Mouse (Mus musculus) midbrain, embryonic 12.5 days (tissue): ENCODE results near the gene Phc3. TPM values are rescaled to one million over a fixed set of nuclear protein-coding genes. Genes with fewer than 3 reads are reported as not detected.

Experiments
- ATAC-seq: fragments of 200-750 bp; cut with Nextera tagmentation; 2 replicates; pipeline ENCODE4 v1.8.0; 2017; ENCODE audit warnings: low read depth, moderate TSS enrichment, moderate library complexity; ENCODE audit not compliant: low FRiP score
- H3K27ac ChIP-seq: fragments of 300-500 bp; sonication (generic); replicated peaks from 2 replicates; pipeline ENCODE4 v1.5.1; 2016; ENCODE audit warnings: mild to moderate bottlenecking
- H3K27me3 ChIP-seq: fragments of 300-500 bp; sonication (generic); 2 replicates; pipeline ENCODE4 v1.6.1; 2016; ENCODE audit warnings: mild to moderate bottlenecking
- H3K36me3 ChIP-seq: fragments of 300-500 bp; sonication (generic); 2 replicates; pipeline ENCODE4 v1.6.1; 2016
- H3K4me1 ChIP-seq: fragments of 300-500 bp; sonication (generic); 2 replicates; pipeline ENCODE4 v1.6.1; 2016
- H3K4me2 ChIP-seq: fragments of 300-500 bp; sonication (generic); replicated peaks from 2 replicates; pipeline ENCODE4 v1.6.1; 2016; ENCODE audit warnings: mild to moderate bottlenecking, moderate library complexity
- H3K4me3 ChIP-seq: fragments of 300-500 bp; sonication (generic); 2 replicates; pipeline ENCODE4 v1.5.1; 2016; ENCODE audit warnings: mild to moderate bottlenecking
- H3K9ac ChIP-seq: fragments of 300-500 bp; sonication (generic); replicated peaks from 2 replicates; pipeline ENCODE4 v1.6.1; 2016; ENCODE audit warnings: mild to moderate bottlenecking, moderate library complexity
- H3K9me3 ChIP-seq: fragments of 300-500 bp; sonication (generic); 2 replicates; pipeline ENCODE4 v1.6.1; 2016; ENCODE audit warnings: mild to moderate bottlenecking
- WGBS: fragments of 180-500 bp; shearing (Covaris S2); methylation state at CpG from one replicate; pipeline ENCODE4 v1.1.7; 2016; 5-methylcytosine and 5-hydroxymethylcytosine counted together
- polyA plus RNA-seq: library from polyadenylated mRNA; unstranded; fragments of >200 nt; fragmentation: Nextera tagmentation; extraction: Ambion mirVana; gene quantifications from 2 replicates; pipeline ENCODE4 v1.2.1, GENCODE M21; 2016

Phc3 gene
- polyA plus RNA-seq: 5.8 and 6.2 TPM in 2 replicates

GRCm38 (mm10) chr3:30969104-30969581 lies at the start of gene Phc3:
TSS of gene Phc3 (minus strand) at chr3:30969415.
- under 1% methylated on average over 34 of the region's 34 CpGs for WGBS
- Histone ChIP-seq H3K4me3 (peak within 1 kb of the TSS; percentile 96), H3K36me3 (peaks cover 16% of the 10 kb centered on the region), H3K9me3 (no peaks in the 10 kb centered on the region), H3K27ac (peak within 1 kb of the TSS; percentile 84), H3K4me1 (peaks cover 8% of the 10 kb centered on the region), H3K9ac (peak within 1 kb of the TSS; percentile 97), H3K4me2 (peak within 1 kb of the TSS; percentile 69), H3K27me3 (no peaks in the 10 kb centered on the region)
- peak; percentile 95 for ATAC-seq

- Histone ChIP-seq H3K27ac (no peak overlapping the region), H3K4me3 (no peak overlapping the region), H3K4me1 (peaks cover 6% of the 10 kb centered on the region; the same call in 1 of the 2 replicates), H3K9me3 (no peaks in the 10 kb centered on the region), H3K36me3 (0 out of 2 replicates have a peak, but pooled peaks cover 8% of the 10 kb centered on the region), H3K27me3 (no peaks in the 10 kb centered on the region), H3K4me2 (no peak overlapping the region), H3K9ac (no peak overlapping the region)
- 41% methylated on average over 4 of the region's 4 CpGs for WGBS
- ATAC-seq: peak; percentile 58; the same call in 1 of the 2 replicates
These were observed 48.4 kb upstream of the Phc3 start for GRCm38 (mm10) chr3:31017652-31018051.

- Histone ChIP-seq H3K27me3 (no peaks in the 10 kb centered on the region), H3K36me3 (0 out of 2 replicates have a peak, but pooled peaks cover 5% of the 10 kb centered on the region), H3K9me3 (no peaks in the 10 kb centered on the region), H3K4me1 (peaks cover 6% of the 10 kb centered on the region; the same call in 1 of the 2 replicates), H3K4me2 (no peak overlapping the region), H3K27ac (no peak overlapping the region), H3K9ac (no peak overlapping the region), H3K4me3 (no peak overlapping the region)
- WGBS: 42% methylated on average over 9 of the region's 9 CpGs
- no peak for ATAC-seq
These were observed 47.5 kb upstream of the Phc3 start for GRCm38 (mm10) chr3:31016594-31017196.

GRCm38 (mm10) chr3:31015682-31016443 lies 46.6 kb upstream of the Phc3 start:
- no peak overlapping the region for H3K27ac ChIP-seq

GRCm38 (mm10) chr3:31014374-31014773 lies 45.2 kb upstream of the Phc3 start:
- no peaks in the 10 kb centered on the region for H3K9me3 ChIP-seq
- no peak overlapping the region for H3K9ac ChIP-seq
- WGBS: 97% methylated on average over 2 of the region's 2 CpGs
- peaks cover 6% of the 10 kb centered on the region; the same call in 1 of the 2 replicates for H3K4me1 ChIP-seq
- no peak overlapping the region for H3K27ac ChIP-seq
- H3K36me3 ChIP-seq: no peaks in the 10 kb centered on the region
- H3K4me3 ChIP-seq: no peak overlapping the region
- H3K4me2 ChIP-seq: no peak overlapping the region
- ATAC-seq: no peak
- no peaks in the 10 kb centered on the region for H3K27me3 ChIP-seq

More at GRCm38 (mm10) chr3:31015682-31016443, 46.6 kb upstream of the Phc3 start:
- no peak for ATAC-seq
- Histone ChIP-seq H3K9ac (no peak overlapping the region), H3K9me3 (no peaks in the 10 kb centered on the region), H3K4me3 (no peak overlapping the region), H3K4me2 (no peak overlapping the region), H3K4me1 (peaks cover 6% of the 10 kb centered on the region; the same call in 1 of the 2 replicates), H3K36me3 (0 out of 2 replicates have a peak, but pooled peaks cover 5% of the 10 kb centered on the region), H3K27me3 (no peaks in the 10 kb centered on the region)
- 76% methylated on average over 10 of the region's 10 CpGs for WGBS

- no peak overlapping the region for H3K4me3 ChIP-seq
- H3K9me3 ChIP-seq: no peaks in the 10 kb centered on the region
- 0 out of 2 replicates have a peak, but pooled peaks cover 5% of the 10 kb centered on the region for H3K27me3 ChIP-seq
- no peak overlapping the region for H3K9ac ChIP-seq
- WGBS: 82% methylated on average over 6 of the region's 6 CpGs
- H3K4me1 ChIP-seq: peaks cover 10% of the 10 kb centered on the region
- no peaks in the 10 kb centered on the region for H3K36me3 ChIP-seq
- no peak for ATAC-seq
- H3K4me2 ChIP-seq: no peak overlapping the region
- H3K27ac ChIP-seq: no peak overlapping the region
These were observed 35.4 kb upstream of the Phc3 start for GRCm38 (mm10) chr3:31004320-31005209.

GRCm38 (mm10) chr3:31001048-31001676 lies 31.9 kb upstream of the Phc3 start:
- H3K27me3 ChIP-seq: peaks cover 5% of the 10 kb centered on the region; the same call in 1 of the 2 replicates
- no peaks in the 10 kb centered on the region for H3K36me3 ChIP-seq
- no peak overlapping the region for H3K4me2 ChIP-seq
- WGBS: 53% methylated on average over 3 of the region's 3 CpGs
- H3K27ac ChIP-seq: no peak overlapping the region
- H3K4me1 ChIP-seq: peaks cover 15% of the 10 kb centered on the region
- no peak overlapping the region for H3K4me3 ChIP-seq
- H3K9me3 ChIP-seq: no peaks in the 10 kb centered on the region
- ATAC-seq: no peak
- H3K9ac ChIP-seq: no peak overlapping the region

GRCm38 (mm10) chr3:31000018-31000407 lies 30.8 kb upstream of the Phc3 start:
- Histone ChIP-seq H3K36me3 (no peaks in the 10 kb centered on the region), H3K27ac (no peak overlapping the region), H3K9me3 (no peaks in the 10 kb centered on the region), H3K4me1 (peaks cover 15% of the 10 kb centered on the region), H3K4me3 (no peak overlapping the region), H3K4me2 (no peak overlapping the region), H3K9ac (no peak overlapping the region), H3K27me3 (peaks cover 5% of the 10 kb centered on the region; the same call in 1 of the 2 replicates)
- WGBS: 43% methylated on average over 4 of the region's 4 CpGs
- ATAC-seq: no peak

- Histone ChIP-seq H3K4me3 (no peak overlapping the region), H3K9ac (no peak overlapping the region), H3K4me1 (peaks cover 15% of the 10 kb centered on the region), H3K27me3 (peaks cover 5% of the 10 kb centered on the region; the same call in 1 of the 2 replicates), H3K27ac (no peak overlapping the region), H3K36me3 (no peaks in the 10 kb centered on the region), H3K9me3 (no peaks in the 10 kb centered on the region), H3K4me2 (no peak overlapping the region)
- 69% methylated on average over 10 of the region's 10 CpGs for WGBS
- no peak for ATAC-seq
These were observed 30.3 kb upstream of the Phc3 start for GRCm38 (mm10) chr3:30999401-31000017.

- under 1% methylated on average over 4 of the region's 4 CpGs for WGBS
- peak overlapping the region; percentile 89; the same call in 1 of the 2 replicates for H3K9ac ChIP-seq
These were observed 27.4 kb upstream of the Phc3 start for GRCm38 (mm10) chr3:30996688-30997014.

More at GRCm38 (mm10) chr3:30996688-30997014, 27.4 kb upstream of the Phc3 start:
- Histone ChIP-seq H3K27ac (no peak overlapping the region), H3K36me3 (no peaks in the 10 kb centered on the region), H3K4me3 (peak overlapping the region; percentile 87), H3K4me2 (peak overlapping the region; percentile 72), H3K27me3 (peaks cover 5% of the 10 kb centered on the region; the same call in 1 of the 2 replicates), H3K4me1 (peaks cover 15% of the 10 kb centered on the region), H3K9me3 (no peaks in the 10 kb centered on the region)
- ATAC-seq: no peak
